Mouse (Mus musculus) embryonic facial prominence, embryonic 11.5 days (tissue): ENCODE measurements around the gene Rab40c. TPM values are rescaled to one million over a fixed set of nuclear protein-coding genes. Genes with fewer than 3 reads are reported as not detected.

Experiments used
- ATAC-seq: fragments of 200-750 bp; cut with Nextera tagmentation; replicated peaks from 2 replicates; pipeline ENCODE4 v1.8.0; 2017; ENCODE audit warnings: low read depth; ENCODE audit not compliant: insufficient number of reproducible peaks, low FRiP score, low TSS enrichment
- DNase-seq: peaks from one replicate; pipeline ENCODE4 v3.0.0-alpha.2; 2015; ENCODE audit warnings: low spot score
- H3K27ac ChIP-seq: fragments of 300-500 bp; sonication (generic); replicated peaks from 2 replicates; pipeline ENCODE4 v1.5.1; 2014; ENCODE audit warnings: mild to moderate bottlenecking, low read depth, low read length, control low read depth
- H3K27me3 ChIP-seq: fragments of 300-500 bp; sonication (generic); 2 replicates; pipeline ENCODE4 v1.6.1; 2014; ENCODE audit warnings: mild to moderate bottlenecking, low read length, moderate library complexity, mixed read lengths; ENCODE audit not compliant: control insufficient read depth, insufficient read depth
- H3K36me3 ChIP-seq: fragments of 300-500 bp; sonication (generic); replicated peaks from 2 replicates; pipeline ENCODE4 v1.6.1; 2014; ENCODE audit warnings: low read depth, mild to moderate bottlenecking, low read length, moderate library complexity, mixed read lengths; ENCODE audit not compliant: control insufficient read depth, insufficient read depth
- H3K4me1 ChIP-seq: fragments of 300-500 bp; sonication (generic); 2 replicates; pipeline ENCODE4 v1.6.1; 2014; ENCODE audit warnings: low read length, mixed read lengths; ENCODE audit not compliant: control insufficient read depth, insufficient read depth
- H3K4me2 ChIP-seq: fragments of 300-500 bp; sonication (generic); 2 replicates; pipeline ENCODE4 v1.6.1; 2014; ENCODE audit warnings: low read depth, mild to moderate bottlenecking, control low read depth, low read length, moderate library complexity
- H3K4me3 ChIP-seq: fragments of 300-500 bp; sonication (generic); 2 replicates; pipeline ENCODE4 v1.5.1; 2014; ENCODE audit warnings: low read depth, low read length, control low read depth
- H3K9ac ChIP-seq: fragments of 300-500 bp; sonication (generic); replicated peaks from 2 replicates; pipeline ENCODE4 v1.6.1; 2014; ENCODE audit warnings: mild to moderate bottlenecking, control low read depth, low read length
- H3K9me3 ChIP-seq: fragments of 300-500 bp; sonication (generic); replicated peaks from 2 replicates; pipeline ENCODE4 v1.6.1; 2016; ENCODE audit warnings: mild to moderate bottlenecking, low read length, inconsistent platforms, mixed read lengths; ENCODE audit not compliant: control insufficient read depth
- WGBS: fragments of 180-500 bp; shearing (Covaris S2); extraction: QIAGEN DNeasy Blood & Tissue Kit; methylation state at CpG from one replicate; pipeline ENCODE4 v1.1.7; 2014; 5-methylcytosine and 5-hydroxymethylcytosine counted together
- polyA plus RNA-seq: library from polyadenylated mRNA; unstranded; fragments of >200 nt; fragmentation: Nextera tagmentation; extraction: Ambion mirVana; gene quantifications from 2 replicates; pipeline ENCODE4 v1.2.1, GENCODE M21; 2014

Rab40c gene
- polyA plus RNA-seq, 1 experiment from 2014 or later, result 17.6 TPM

GRCm38 (mm10) chr17:25841117-25841880, 78.2 kb downstream of the Rab40c start, which contains the start of gene Gm20683:
Gm20683 (minus strand) TSS chr17:25841763.
- Histone ChIP-seq H3K9me3 (no peaks in the 10 kb centered on the region), H3K36me3 (peaks cover 14% of the 10 kb centered on the region), H3K27me3 (no peaks in the 10 kb centered on the region), H3K9ac (no peak within 1 kb of the TSS), H3K4me1 (peaks cover 10% of the 10 kb centered on the region), H3K4me3 (no peak within 1 kb of the TSS), H3K4me2 (no peak within 1 kb of the TSS), H3K27ac (no peak within 1 kb of the TSS)
- WGBS, result 93% methylated on average over 22 of the region's 22 CpGs
- DNase-seq, result no peak
- ATAC-seq, result no peak

- no peak overlapping the region for H3K9ac ChIP-seq
- peaks cover 14% of the 10 kb centered on the region for H3K36me3 ChIP-seq
- H3K4me1 ChIP-seq, result peaks cover 10% of the 10 kb centered on the region
- H3K4me2 ChIP-seq, result no peak overlapping the region
- no peak overlapping the region for H3K4me3 ChIP-seq
- no peaks in the 10 kb centered on the region for H3K27me3 ChIP-seq
- DNase-seq, result no peak
- WGBS, result 92% methylated on average over 6 of the region's 6 CpGs
- no peaks in the 10 kb centered on the region for H3K9me3 ChIP-seq
- ATAC-seq, result no peak
- H3K27ac ChIP-seq, result no peak overlapping the region
These were observed 79.0 kb downstream of the Rab40c start for GRCm38 (mm10) chr17:25840519-25840918.

- 87% methylated on average over 14 of the region's 14 CpGs for WGBS
- DNase-seq (no peak), ATAC-seq (no peak)
- no peak overlapping the region for H3K9ac ChIP-seq
- peaks cover 16% of the 10 kb centered on the region for H3K36me3 ChIP-seq
- H3K4me1 ChIP-seq, result peaks cover 10% of the 10 kb centered on the region
- H3K27me3 ChIP-seq, result no peaks in the 10 kb centered on the region
- no peak overlapping the region for H3K27ac ChIP-seq
- H3K9me3 ChIP-seq, result no peaks in the 10 kb centered on the region
- no peak overlapping the region for H3K4me2 ChIP-seq
- H3K4me3 ChIP-seq, result no peak overlapping the region
These were observed 79.9 kb downstream of the Rab40c start for GRCm38 (mm10) chr17:25839455-25840235.

- 85% methylated on average over 4 of the region's 4 CpGs for WGBS
- no peaks in the 10 kb centered on the region for H3K27me3 ChIP-seq
These were observed 80.6 kb downstream of the Rab40c start for GRCm38 (mm10) chr17:25838904-25839303.

GRCm38 (mm10) chr17:25837533-25837932, 82.0 kb downstream of the Rab40c start:
- no peaks in the 10 kb centered on the region for H3K9me3 ChIP-seq
- peaks cover 16% of the 10 kb centered on the region for H3K36me3 ChIP-seq
- H3K9ac ChIP-seq, result peak overlapping the region; percentile 7; the same call in 1 of the 2 replicates
- ATAC-seq (no peak), DNase-seq (no peak)
- no peak overlapping the region for H3K4me2 ChIP-seq
- H3K27me3 ChIP-seq, result no peaks in the 10 kb centered on the region
- no peak overlapping the region for H3K27ac ChIP-seq
- peaks cover 19% of the 10 kb centered on the region for H3K4me1 ChIP-seq
- H3K4me3 ChIP-seq, result no peak overlapping the region
- 44% methylated on average over 3 of the region's 3 CpGs for WGBS

More at GRCm38 (mm10) chr17:25838904-25839303, 80.6 kb downstream of the Rab40c start:
- no peak overlapping the region for H3K4me3 ChIP-seq
- no peak overlapping the region for H3K4me2 ChIP-seq
- peaks cover 16% of the 10 kb centered on the region for H3K36me3 ChIP-seq
- H3K4me1 ChIP-seq, result peaks cover 18% of the 10 kb centered on the region
- no peak overlapping the region for H3K27ac ChIP-seq
- no peak for DNase-seq
- no peak overlapping the region for H3K9ac ChIP-seq
- H3K9me3 ChIP-seq, result no peaks in the 10 kb centered on the region
- no peak for ATAC-seq

- Histone ChIP-seq H3K27me3 (no peaks in the 10 kb centered on the region), H3K36me3 (peaks cover 16% of the 10 kb centered on the region), H3K4me1 (peaks cover 19% of the 10 kb centered on the region), H3K27ac (no peak within 1 kb of the TSS), H3K4me2 (peak within 1 kb of the TSS; percentile 57), H3K9me3 (no peaks in the 10 kb centered on the region), H3K9ac (peak within 1 kb of the TSS; percentile 35), H3K4me3 (peak within 1 kb of the TSS; percentile 17)
- 2% methylated on average over 29 of the region's 29 CpGs for WGBS
- DNase-seq (peak; percentile 68), ATAC-seq (no peak)
These were observed 82.5 kb downstream of the Rab40c start, which contains the start of gene Rhbdl1 for GRCm38 (mm10) chr17:25837076-25837410. Rhbdl1 (minus strand) TSS chr17:25837295.

- Histone ChIP-seq H3K4me2 (peak overlapping the region; percentile 57), H3K4me1 (peaks cover 21% of the 10 kb centered on the region), H3K9me3 (no peaks in the 10 kb centered on the region), H3K4me3 (peak overlapping the region; percentile 17), H3K9ac (peak overlapping the region; percentile 35), H3K27me3 (no peaks in the 10 kb centered on the region), H3K36me3 (peaks cover 16% of the 10 kb centered on the region), H3K27ac (no peak overlapping the region)
- 26% methylated on average over 22 of the region's 23 CpGs for WGBS
- ATAC-seq (no peak), DNase-seq (no peak)
These were observed 83.0 kb downstream of the Rab40c start for GRCm38 (mm10) chr17:25836397-25837075.
